Mouse (Mus musculus) kidney, postnatal 10 days (tissue): Measurements from ENCODE around the gene Gdf7.
A peak's percentile ranks its signal among the peaks of the same experiment; 100 is the strongest.

Source experiments
- DNase-seq: peaks from one replicate; pipeline ENCODE4 v3.0.0; 2021; ENCODE audit warnings: mixed read lengths

Gene Gdf7

DNA sequence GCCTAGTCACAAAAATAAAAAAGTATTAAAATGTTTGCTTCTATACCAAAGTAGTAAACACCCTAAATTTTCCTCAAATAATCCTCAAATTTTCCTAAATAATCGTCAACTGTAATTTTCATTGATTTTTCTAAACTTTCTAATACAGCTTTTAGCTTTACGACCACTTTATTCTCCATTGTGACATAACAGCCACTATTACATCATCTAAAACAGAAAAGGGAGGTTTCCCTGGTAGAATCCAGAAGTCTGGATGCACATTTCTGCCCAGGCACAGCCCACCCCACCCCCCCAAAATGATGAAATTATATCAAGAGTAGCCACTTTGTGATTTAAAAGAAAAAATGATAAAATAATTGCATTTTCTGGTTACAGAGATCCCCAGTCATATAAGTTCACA lies 5.6 kb downstream of the Gdf7 start:
- no peak for DNase-seq

GRCm38 (mm10) chr12:8295307-8295913 lies 6.3 kb downstream of the Gdf7 start:
- DNase-seq, result peak; percentile 61

DNA sequence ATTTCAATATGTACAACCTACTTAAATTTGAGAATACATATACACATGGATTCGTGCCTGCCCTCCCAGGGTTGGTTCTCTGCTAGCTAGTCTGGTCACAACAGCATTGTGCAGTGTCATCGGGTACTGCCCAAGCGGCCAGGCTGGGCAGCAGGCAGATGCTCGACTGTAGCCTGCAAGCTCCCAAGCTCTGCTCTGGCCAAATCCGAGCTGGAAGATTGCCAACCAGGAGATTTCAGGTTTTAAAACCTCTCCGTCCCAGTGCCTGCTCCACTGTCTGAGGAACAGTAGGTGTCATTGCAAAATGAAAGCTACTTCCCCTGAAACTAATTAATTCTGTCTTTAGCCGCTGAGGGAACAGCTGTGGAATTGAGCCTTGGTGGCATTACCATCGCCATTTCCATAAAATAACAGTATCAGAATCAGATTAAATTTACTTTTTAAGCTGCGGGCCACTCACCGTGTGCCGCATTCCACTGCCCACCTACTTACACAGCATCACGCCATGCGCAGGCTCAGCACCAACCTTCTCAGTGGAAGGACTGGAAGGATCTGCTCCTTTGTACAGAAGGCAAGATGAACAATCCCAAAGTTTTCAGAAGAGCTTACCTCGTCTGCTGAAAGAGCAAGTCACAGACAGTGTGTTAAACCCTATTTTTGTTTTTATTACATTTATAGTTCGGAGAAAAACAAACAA lies 10.4 kb downstream of the Gdf7 start:
- no peak for DNase-seq

GRCm38 (mm10) chr12:8289499-8289898 lies 12.3 kb downstream of the Gdf7 start:
- DNase-seq, result no peak

- DNase-seq, result no peak
Measured at GRCm38 (mm10) chr12:8289099-8289498, 12.7 kb downstream of the Gdf7 start.

DNA sequence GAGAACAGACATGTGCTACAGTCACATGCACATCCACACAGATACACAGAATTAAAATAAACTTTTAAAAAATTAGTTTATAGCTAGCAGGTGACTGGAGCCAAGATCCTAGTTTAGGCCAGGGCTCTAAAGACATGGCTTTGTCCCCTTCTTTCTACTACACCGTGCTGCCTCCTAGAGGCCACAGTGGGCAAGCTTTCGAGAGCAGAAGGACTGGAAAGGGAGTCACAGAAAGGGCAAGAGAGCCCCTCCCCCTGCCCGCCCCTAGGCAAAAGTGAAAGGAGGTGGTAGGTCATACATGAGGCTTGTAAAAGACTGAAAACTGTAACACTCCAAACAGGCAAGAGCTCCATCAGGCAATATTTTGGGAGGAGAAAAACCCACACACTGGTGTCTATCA lies 13.8 kb downstream of the Gdf7 start:
- DNase-seq, result peak; percentile 27

DNA sequence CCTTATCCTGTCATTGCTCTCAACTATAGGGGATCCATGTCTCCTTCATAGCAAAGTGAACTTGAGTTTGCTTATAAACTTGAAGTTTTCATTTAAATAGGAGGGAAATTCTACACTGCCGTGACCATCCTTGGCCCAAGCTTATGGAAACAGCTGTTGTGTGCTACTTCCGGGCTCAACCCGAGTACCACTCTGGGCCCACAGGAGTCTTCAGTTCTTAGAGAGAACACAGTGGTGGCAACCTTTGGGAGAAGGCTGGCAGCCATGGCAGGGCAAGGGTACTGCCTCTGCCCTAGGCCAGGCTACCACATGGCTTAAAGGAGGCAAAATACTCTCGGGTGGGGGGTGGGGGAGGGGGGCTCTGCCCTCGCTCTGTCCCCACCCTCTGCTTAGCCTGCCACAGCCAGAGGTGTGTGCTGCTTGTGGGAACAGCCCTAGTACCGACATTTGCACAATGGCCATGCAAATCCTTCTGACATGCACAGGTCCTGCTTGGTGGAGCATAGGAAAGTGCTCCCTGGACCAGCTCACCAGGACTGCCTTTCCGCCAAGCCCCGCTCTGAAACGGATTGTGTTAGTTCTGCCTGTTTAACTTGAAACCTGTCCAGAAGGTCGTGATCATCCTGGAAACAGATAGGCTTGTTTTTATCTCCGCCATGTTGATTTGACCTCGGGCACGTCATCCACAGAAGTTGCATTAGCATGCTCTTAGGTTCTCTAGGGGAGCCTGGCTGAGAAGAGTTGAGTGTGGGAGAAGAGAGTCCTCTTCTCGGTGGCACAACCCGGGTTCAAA lies 20.3 kb downstream of the Gdf7 start:
- no peak for DNase-seq

DNA sequence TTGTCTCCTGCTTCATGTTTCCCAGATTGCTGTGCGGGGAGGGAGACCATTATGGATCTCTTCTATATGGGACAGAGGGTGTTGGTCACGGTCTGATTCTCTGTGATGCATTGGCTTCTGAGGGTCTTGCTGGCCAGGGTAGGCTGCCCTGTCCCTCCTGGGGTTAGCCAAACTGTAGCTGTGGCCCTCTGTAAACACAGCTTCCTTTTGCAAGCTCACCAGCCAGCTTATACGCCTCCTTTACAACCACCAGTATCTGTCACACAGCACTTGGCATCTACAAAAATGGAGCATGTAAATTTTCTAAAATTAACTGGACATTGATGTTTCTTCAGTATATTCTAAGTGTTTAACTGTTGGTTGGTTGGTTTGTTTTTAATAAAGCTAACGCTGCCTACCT lies 26.3 kb downstream of the Gdf7 start:
- DNase-seq, result no peak

DNA sequence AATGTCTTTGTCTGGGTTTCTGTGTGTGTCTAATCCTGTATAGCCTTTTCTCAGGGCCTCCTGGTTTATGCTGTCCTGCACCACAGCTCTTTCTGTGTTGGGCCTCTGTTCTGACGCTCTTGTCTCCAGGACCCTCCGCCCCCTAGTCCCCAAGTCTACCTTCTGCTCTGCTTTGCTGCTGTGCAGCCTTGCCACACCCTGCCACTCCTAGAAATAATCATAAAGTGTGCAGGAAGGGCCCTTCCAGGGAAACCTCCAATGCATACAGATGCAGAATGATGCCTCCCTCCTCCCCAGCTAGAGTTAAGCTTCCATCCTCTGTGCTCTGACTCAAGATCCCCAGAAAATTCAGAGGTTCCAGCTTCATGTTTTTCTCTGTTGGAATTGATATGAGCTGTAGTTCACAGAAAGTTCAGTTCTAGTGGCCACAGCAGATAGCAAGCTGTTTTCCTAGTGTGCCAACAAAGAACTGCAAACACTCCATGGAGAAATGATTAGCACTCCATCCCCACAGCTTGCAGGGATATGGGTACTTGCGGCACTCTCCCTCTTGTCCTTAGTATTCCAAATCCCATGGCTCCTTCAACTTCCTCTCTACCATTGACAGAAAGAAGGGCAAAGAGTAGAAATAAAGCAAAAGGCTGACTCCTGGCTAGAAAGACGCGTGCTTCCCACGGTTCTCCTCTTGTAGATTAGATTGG lies 28.1 kb downstream of the Gdf7 start:
- no peak for DNase-seq

GRCm38 (mm10) chr12:8271405-8271804 lies 30.3 kb downstream of the Gdf7 start:
- peak; percentile 24 for DNase-seq

DNA sequence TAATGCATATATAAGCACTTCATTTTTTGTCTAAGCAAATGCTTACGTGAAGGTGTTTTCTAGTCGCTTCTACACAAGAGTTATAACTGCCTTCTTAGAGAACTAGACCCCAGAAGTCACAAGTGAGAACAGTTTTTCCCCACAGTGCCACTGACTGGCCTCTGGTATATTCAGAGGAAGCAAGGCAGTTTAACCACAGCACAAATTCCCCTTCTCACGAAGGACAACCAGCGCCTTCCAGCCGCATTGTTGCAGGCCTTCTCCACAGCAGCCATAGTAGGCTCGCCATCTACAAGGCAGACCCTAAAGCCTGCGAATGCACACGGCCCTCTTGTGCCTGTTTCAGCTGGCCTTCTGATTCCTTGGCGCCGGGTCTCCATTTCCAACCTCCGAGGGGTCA lies 32.1 kb downstream of the Gdf7 start:
- no peak for DNase-seq

DNA sequence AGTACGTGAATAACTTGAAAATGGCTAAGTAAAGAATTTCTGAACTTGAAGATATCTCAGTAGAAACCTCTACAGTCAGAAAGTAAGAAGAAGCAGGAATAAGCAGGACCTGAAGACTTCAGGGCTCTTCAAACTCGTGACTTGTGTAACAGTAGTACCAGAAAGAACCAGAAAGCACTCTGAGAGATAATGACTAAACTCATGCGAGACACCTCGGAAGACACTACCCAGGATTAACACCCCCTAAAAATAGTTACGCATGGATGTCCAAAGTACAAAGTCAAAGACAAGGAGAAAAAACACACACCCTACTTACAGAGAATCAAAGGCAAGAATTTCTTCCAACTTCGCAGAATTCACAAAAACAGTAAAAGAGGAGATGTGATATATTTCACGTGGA lies 35.4 kb downstream of the Gdf7 start:
- DNase-seq, result no peak

- DNase-seq, result no peak
Measured at GRCm38 (mm10) chr12:8260297-8260696, 41.5 kb downstream of the Gdf7 start.
